Mouse (Mus musculus) kidney, embryonic 15.5 days (tissue): Measurements from ENCODE around the gene Tmem51. TPM values are rescaled to one million over a fixed set of nuclear protein-coding genes. Genes with fewer than 3 reads are reported as not detected.

Experiments used
- ATAC-seq: fragments of 200-750 bp; cut with Nextera tagmentation; replicated peaks from 2 replicates; pipeline ENCODE4 v1.8.0; 2017; ENCODE audit warnings: moderate TSS enrichment; ENCODE audit not compliant: low FRiP score
- H3K27ac ChIP-seq: fragments of 300-500 bp; sonication (generic); 2 replicates; pipeline ENCODE4 v1.5.1; 2015; ENCODE audit warnings: mild to moderate bottlenecking, inconsistent platforms
- H3K27me3 ChIP-seq: fragments of 300-500 bp; sonication (generic); 2 replicates; pipeline ENCODE4 v1.6.1; 2015; ENCODE audit warnings: inconsistent platforms
- H3K36me3 ChIP-seq: fragments of 300-500 bp; sonication (generic); 2 replicates; pipeline ENCODE4 v1.6.1; 2015; ENCODE audit warnings: inconsistent platforms
- H3K4me1 ChIP-seq: fragments of 300-500 bp; sonication (generic); 2 replicates; pipeline ENCODE4 v1.6.1; 2015; ENCODE audit warnings: inconsistent platforms
- H3K4me2 ChIP-seq: fragments of 300-500 bp; sonication (generic); 2 replicates; pipeline ENCODE4 v1.6.1; 2015; ENCODE audit warnings: moderate library complexity, mild to moderate bottlenecking, inconsistent platforms
- H3K4me3 ChIP-seq: fragments of 300-500 bp; sonication (generic); replicated peaks from 2 replicates; pipeline ENCODE4 v1.5.1; 2015; ENCODE audit warnings: mild to moderate bottlenecking, inconsistent platforms
- H3K9ac ChIP-seq: fragments of 300-500 bp; sonication (generic); 2 replicates; pipeline ENCODE4 v1.6.1; 2015; ENCODE audit warnings: mild to moderate bottlenecking, inconsistent platforms
- H3K9me3 ChIP-seq: fragments of 300-500 bp; sonication (generic); replicated peaks from 2 replicates; pipeline ENCODE4 v1.6.1; 2016; ENCODE audit warnings: inconsistent platforms
- WGBS: fragments of 180-500 bp; shearing (Covaris S2); methylation state at CpG from one replicate; pipeline ENCODE4 v1.1.7; 2015; ENCODE audit warnings: mixed read lengths; 5-methylcytosine and 5-hydroxymethylcytosine counted together
- polyA plus RNA-seq: library from polyadenylated mRNA; unstranded; fragments of >200 nt; fragmentation: Nextera tagmentation; extraction: Ambion mirVana; gene quantifications from 2 replicates; pipeline ENCODE4 v1.2.1, GENCODE M21; 2015

Tmem51 gene
- polyA plus RNA-seq, 1 experiment from 2014 or later = 29.5 TPM

DNA sequence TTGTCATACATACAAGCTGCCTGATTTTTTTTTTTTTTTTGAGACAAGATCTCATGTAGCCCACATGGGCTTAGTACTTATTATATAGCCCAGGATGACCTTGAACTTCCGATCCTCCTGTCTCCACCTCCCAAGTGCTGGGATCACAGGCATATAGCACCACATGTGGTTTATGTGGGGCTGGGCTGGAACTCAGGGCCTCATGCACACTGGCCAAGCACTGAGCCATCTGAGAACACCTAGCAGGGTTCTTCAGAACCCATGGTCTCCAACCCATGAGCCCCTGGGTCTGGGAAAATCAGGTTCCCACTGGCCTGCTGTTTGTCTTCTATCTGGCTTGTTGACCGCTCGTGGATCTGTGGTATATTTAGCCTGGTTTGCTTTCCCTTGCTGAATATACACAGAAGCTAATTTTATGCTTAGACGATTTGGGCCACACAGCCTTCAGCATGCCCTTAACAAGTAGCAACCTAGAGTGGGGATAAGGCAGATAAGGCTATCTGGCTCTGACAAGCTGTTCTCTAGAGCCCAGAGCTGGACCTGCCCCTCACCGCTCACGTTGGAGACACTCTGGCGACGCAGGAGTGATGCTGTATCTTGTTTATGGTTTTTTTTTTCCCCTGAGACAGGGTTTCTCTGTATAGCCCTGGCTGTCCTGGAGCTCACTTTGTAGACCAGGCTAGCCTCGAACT lies 44.3 kb downstream of the Tmem51 start:
- 85% methylated on average over 9 of the region's 9 CpGs for WGBS

GRCm38 (mm10) chr4:142037897-142038296 lies 46.2 kb downstream of the Tmem51 start:
- Histone ChIP-seq H3K9ac (no peak overlapping the region), H3K4me1 (peaks cover 35% of the 10 kb centered on the region), H3K4me3 (no peak overlapping the region), H3K4me2 (no peak overlapping the region), H3K27me3 (no peaks in the 10 kb centered on the region), H3K36me3 (peaks cover 22% of the 10 kb centered on the region), H3K9me3 (no peaks in the 10 kb centered on the region), H3K27ac (no peak overlapping the region)
- 51% methylated on average over 4 of the region's 4 CpGs for WGBS
- ATAC-seq = peak; percentile 62

More for the DNA sequence above, 44.3 kb downstream of the Tmem51 start:
- no peaks in the 10 kb centered on the region for H3K9me3 ChIP-seq
- peaks cover 18% of the 10 kb centered on the region for H3K36me3 ChIP-seq
- H3K4me2 ChIP-seq = no peak overlapping the region
- no peaks in the 10 kb centered on the region for H3K27me3 ChIP-seq
- no peak overlapping the region for H3K4me3 ChIP-seq
- peaks cover 49% of the 10 kb centered on the region for H3K4me1 ChIP-seq
- ATAC-seq = no peak
- no peak overlapping the region for H3K9ac ChIP-seq
- no peak overlapping the region for H3K27ac ChIP-seq

DNA sequence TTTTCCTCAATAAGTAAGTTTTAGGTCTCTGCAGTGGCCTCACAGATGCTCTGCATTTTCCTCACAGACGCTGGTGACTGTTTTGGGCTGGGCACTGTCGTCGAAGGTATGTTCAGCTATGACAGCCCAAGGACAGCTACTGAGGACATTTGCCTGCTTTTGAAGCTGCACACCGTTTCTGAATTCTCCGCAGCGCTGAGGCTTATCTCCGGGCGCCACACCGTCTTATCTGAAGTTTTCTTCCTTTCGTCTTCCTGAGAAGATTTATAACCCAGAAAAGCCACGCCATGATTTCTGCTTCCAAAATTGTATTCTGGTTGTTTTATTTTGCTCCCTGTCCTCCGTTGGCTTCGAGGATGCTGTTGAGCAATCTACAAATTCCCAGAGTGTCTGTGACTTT lies 55.6 kb downstream of the Tmem51 start:
- Histone ChIP-seq H3K27me3 (no peaks in the 10 kb centered on the region), H3K9me3 (no peaks in the 10 kb centered on the region), H3K27ac (no peak overlapping the region), H3K4me2 (no peak overlapping the region), H3K4me1 (peaks cover 5% of the 10 kb centered on the region; the same call in 1 of the 2 replicates), H3K9ac (no peak overlapping the region), H3K4me3 (no peak overlapping the region), H3K36me3 (peaks cover 22% of the 10 kb centered on the region)
- 62% methylated on average over 13 of the region's 13 CpGs for WGBS
- ATAC-seq = no peak

- no peaks in the 10 kb centered on the region for H3K27me3 ChIP-seq
- H3K4me3 ChIP-seq = no peak overlapping the region
- WGBS = 63% methylated on average over 2 of the region's 2 CpGs
These were observed 57.1 kb downstream of the Tmem51 start for GRCm38 (mm10) chr4:142026965-142027364.

GRCm38 (mm10) chr4:142024536-142024935 lies 59.6 kb downstream of the Tmem51 start:
- no peaks in the 10 kb centered on the region for H3K27me3 ChIP-seq
- 91% methylated on average over 2 of the region's 2 CpGs for WGBS
- H3K4me3 ChIP-seq = no peak overlapping the region
- ATAC-seq = no peak
- H3K4me2 ChIP-seq = no peak overlapping the region
- no peak overlapping the region for H3K27ac ChIP-seq
- H3K9me3 ChIP-seq = no peaks in the 10 kb centered on the region
- no peak overlapping the region for H3K9ac ChIP-seq
- H3K4me1 ChIP-seq = peaks cover 5% of the 10 kb centered on the region; the same call in 1 of the 2 replicates
- H3K36me3 ChIP-seq = no peaks in the 10 kb centered on the region

More at GRCm38 (mm10) chr4:142026965-142027364, 57.1 kb downstream of the Tmem51 start:
- Histone ChIP-seq H3K4me1 (peaks cover 5% of the 10 kb centered on the region; the same call in 1 of the 2 replicates), H3K4me2 (no peak overlapping the region), H3K9me3 (no peaks in the 10 kb centered on the region), H3K9ac (no peak overlapping the region), H3K36me3 (peaks cover 17% of the 10 kb centered on the region), H3K27ac (no peak overlapping the region)
- ATAC-seq = no peak

DNA sequence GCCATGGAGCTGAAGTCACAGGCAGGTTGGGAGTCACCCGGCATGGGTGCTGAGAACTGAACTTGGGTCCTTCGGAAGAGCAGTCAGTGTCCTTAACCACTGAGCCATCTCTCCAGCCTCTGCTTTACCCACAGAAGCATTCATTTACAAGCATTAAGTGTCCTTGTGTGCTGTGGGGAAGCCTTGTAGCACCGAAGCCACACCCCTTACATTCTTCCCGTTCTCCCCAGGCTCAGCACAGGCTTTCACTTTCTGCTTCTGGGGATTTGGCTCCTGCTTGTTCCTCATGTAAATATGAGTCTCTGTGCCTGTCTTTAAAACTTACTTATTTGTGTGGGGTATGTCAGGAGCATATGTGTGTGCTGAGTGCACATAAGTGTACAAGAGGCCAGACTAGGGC lies 60.9 kb downstream of the Tmem51 start:
- WGBS = 77% methylated on average over 4 of the region's 4 CpGs
- ATAC-seq = no peak

DNA sequence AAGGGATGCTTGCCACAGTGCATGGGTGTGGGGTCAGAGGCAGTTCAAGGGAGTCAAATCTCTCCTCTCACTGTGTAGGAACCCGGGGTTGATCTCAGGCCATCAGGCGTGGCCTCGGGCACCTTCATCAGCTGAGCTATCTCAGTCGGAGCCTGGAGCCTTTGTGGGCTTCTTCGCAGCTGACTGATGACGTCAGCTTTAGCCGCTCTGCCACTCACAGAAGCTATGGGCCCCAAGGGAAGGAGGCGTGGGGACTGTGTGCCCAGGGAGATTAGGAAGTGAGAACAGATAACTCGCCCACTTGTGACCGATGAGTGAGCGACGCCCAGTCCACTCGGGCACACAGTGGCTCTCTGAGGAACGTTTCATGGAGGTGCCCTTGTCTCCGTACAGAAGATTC lies 66.4 kb downstream of the Tmem51 start:
- Histone ChIP-seq H3K36me3 (no peaks in the 10 kb centered on the region), H3K27ac (no peak overlapping the region), H3K27me3 (peaks cover 31% of the 10 kb centered on the region), H3K9me3 (no peaks in the 10 kb centered on the region), H3K9ac (no peak overlapping the region), H3K4me1 (peaks cover 34% of the 10 kb centered on the region), H3K4me2 (peak overlapping the region; percentile 2; the same call in 1 of the 2 replicates), H3K4me3 (no peak overlapping the region)
- peak; percentile 19; the same call in 1 of the 2 replicates for ATAC-seq
- WGBS = 44% methylated on average over 15 of the region's 15 CpGs

More for the DNA sequence above, 60.9 kb downstream of the Tmem51 start:
- H3K27ac ChIP-seq = no peak overlapping the region
- no peaks in the 10 kb centered on the region for H3K36me3 ChIP-seq
- H3K4me2 ChIP-seq = no peak overlapping the region
- H3K9me3 ChIP-seq = no peaks in the 10 kb centered on the region
- peaks cover 6% of the 10 kb centered on the region for H3K4me1 ChIP-seq
- H3K9ac ChIP-seq = no peak overlapping the region
- no peaks in the 10 kb centered on the region for H3K27me3 ChIP-seq
- H3K4me3 ChIP-seq = no peak overlapping the region

- peak within 1 kb of the TSS; percentile 48 for H3K27ac ChIP-seq
- H3K27me3 ChIP-seq = peaks cover 37% of the 10 kb centered on the region
- H3K4me1 ChIP-seq = peaks cover 41% of the 10 kb centered on the region
- no peaks in the 10 kb centered on the region for H3K36me3 ChIP-seq
- peak; percentile 88 for ATAC-seq
- H3K4me2 ChIP-seq = peak within 1 kb of the TSS; percentile 73
- peak within 1 kb of the TSS; percentile 43 for H3K4me3 ChIP-seq
- no peaks in the 10 kb centered on the region for H3K9me3 ChIP-seq
- WGBS = under 1% methylated on average over 45 of the region's 46 CpGs
- peak within 1 kb of the TSS; percentile 19 for H3K9ac ChIP-seq
These were observed 69.2 kb downstream of the Tmem51 start, which contains the start of gene Fhad1 for GRCm38 (mm10) chr4:142014659-142015608. Gene Fhad1, minus strand, starts transcription at chr4:142015082.

DNA sequence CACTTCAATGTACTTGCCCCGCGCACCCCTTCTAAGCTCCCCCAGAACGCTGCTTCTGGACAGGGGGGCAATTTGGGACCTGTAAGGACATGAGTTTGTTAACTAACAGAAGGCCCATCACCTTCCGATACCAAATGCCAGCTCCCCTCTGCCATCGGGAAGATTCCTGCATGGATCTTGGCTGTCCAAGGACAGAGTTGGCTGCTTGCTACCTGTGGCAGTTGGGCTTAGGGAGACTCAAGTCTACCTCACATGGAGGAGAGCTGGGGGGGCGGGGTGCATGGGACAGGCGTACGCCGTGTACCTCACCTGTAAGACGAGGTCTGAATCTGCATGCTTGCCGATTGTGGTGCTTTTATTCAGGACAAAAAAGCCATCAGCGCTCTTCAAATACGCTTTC lies 72.9 kb downstream of the Tmem51 start:
- Histone ChIP-seq H3K27ac (no peak overlapping the region), H3K4me1 (peaks cover 39% of the 10 kb centered on the region), H3K9me3 (no peaks in the 10 kb centered on the region), H3K4me2 (no peak overlapping the region), H3K36me3 (no peaks in the 10 kb centered on the region), H3K4me3 (no peak overlapping the region), H3K9ac (no peak overlapping the region), H3K27me3 (peaks cover 31% of the 10 kb centered on the region)
- WGBS = 92% methylated on average over 13 of the region's 13 CpGs
- no peak for ATAC-seq

GRCm38 (mm10) chr4:142010441-142010840 lies 73.7 kb downstream of the Tmem51 start:
- Histone ChIP-seq H3K4me2 (no peak overlapping the region), H3K9me3 (no peaks in the 10 kb centered on the region), H3K27me3 (peaks cover 24% of the 10 kb centered on the region), H3K4me3 (no peak overlapping the region), H3K27ac (no peak overlapping the region), H3K9ac (no peak overlapping the region), H3K4me1 (peaks cover 32% of the 10 kb centered on the region), H3K36me3 (no peaks in the 10 kb centered on the region)
- 74% methylated on average over 7 of the region's 7 CpGs for WGBS
- no peak for ATAC-seq

- ATAC-seq = no peak
- H3K4me2 ChIP-seq = no peak overlapping the region
- WGBS = 48% methylated on average over 11 of the region's 11 CpGs
These were observed 75.9 kb downstream of the Tmem51 start for GRCm38 (mm10) chr4:142008206-142008605.

DNA sequence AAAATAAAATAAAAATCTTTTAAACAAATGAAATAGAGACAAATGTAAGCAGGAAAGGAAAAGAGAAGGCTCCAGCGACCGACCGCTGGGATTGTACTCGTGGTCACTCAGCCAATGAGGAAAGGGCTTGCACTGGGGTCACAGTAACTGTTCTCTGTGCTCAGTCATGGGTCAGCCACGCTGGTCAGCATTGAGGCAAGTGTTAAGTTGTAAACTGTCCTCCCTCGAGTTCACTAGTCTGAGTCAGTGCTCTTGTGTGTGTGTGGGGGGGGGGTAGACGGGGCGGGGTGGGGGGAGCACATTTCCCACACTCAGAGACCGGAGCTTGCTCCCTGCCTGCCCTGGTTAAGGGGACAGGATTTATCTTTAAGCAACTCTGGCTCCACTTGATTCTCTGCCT lies 83.5 kb downstream of the Tmem51 start:
- H3K27me3 ChIP-seq = no peaks in the 10 kb centered on the region
- ATAC-seq = peak; percentile 64
- 22% methylated on average over 9 of the region's 9 CpGs for WGBS

More at GRCm38 (mm10) chr4:142008206-142008605, 75.9 kb downstream of the Tmem51 start:
- Histone ChIP-seq H3K9ac (no peak overlapping the region), H3K27me3 (peaks cover 11% of the 10 kb centered on the region), H3K4me3 (no peak overlapping the region), H3K4me1 (peaks cover 17% of the 10 kb centered on the region; the same call in 1 of the 2 replicates), H3K9me3 (no peaks in the 10 kb centered on the region), H3K36me3 (no peaks in the 10 kb centered on the region), H3K27ac (no peak overlapping the region)

More for the DNA sequence above, 83.5 kb downstream of the Tmem51 start:
- Histone ChIP-seq H3K9me3 (no peaks in the 10 kb centered on the region), H3K4me3 (no peak overlapping the region), H3K27ac (peak overlapping the region; percentile 66), H3K36me3 (no peaks in the 10 kb centered on the region), H3K9ac (no peak overlapping the region), H3K4me1 (peaks cover 17% of the 10 kb centered on the region), H3K4me2 (no peak overlapping the region)
